Mouse (Mus musculus) layer of hippocampus, postnatal 25 days (tissue): ENCODE measurements around the gene 3830406C13Rik. TPM values are rescaled to one million over a fixed set of nuclear protein-coding genes. Genes with fewer than 3 reads are reported as not detected.

ENCODE experiments used
- DNase-seq, 2 experiments: peaks; one replicate each; pipeline ENCODE4 v3.0.0; 2022; ENCODE audit warnings: mixed read lengths in 2 of 2, low spot score in 1 of 2; ENCODE audit errors: extremely low spot score in 1 of 2
- total RNA-seq, 2 experiments: library from RNA; stranded (reverse); gene quantifications; 2 replicates each; pipeline ENCODE4 v1.2.3; 2021

3830406C13Rik gene
- total RNA-seq, 2 experiments from 2014 or later = 30.3 to 30.7 TPM

DNA sequence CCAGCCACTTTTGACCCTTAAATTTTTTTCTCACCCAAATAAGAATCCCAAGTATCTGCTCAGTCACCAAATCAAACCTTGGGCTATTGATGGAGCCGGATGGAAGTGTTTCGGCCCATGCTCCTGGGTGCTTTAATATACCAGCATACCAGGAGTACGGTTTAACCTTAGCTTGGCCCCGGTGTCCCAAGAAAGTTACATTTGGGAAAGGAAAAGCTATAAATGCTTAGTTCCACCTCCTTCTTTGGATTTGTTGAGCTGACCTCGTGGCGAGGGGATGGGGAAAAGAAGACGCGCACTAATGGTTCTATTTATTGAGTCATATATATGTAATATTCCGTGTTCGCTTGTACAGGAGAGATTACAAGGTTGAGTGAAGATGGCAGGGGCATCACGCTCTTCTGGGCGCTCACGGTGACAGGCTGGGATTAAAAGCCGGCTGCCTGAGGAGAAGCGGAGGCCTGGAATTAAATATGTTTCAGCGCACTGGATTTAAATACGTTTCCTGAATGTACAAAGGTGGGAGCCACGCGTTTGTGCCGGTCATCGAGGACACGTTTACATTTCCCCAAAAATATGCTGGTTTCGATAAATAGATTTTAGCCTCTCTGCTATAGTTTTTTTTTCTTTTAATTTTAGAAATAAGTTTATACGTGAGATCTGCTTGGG lies 58.0 kb downstream of the 3830406C13Rik start:
- DNase-seq = no peak

DNA sequence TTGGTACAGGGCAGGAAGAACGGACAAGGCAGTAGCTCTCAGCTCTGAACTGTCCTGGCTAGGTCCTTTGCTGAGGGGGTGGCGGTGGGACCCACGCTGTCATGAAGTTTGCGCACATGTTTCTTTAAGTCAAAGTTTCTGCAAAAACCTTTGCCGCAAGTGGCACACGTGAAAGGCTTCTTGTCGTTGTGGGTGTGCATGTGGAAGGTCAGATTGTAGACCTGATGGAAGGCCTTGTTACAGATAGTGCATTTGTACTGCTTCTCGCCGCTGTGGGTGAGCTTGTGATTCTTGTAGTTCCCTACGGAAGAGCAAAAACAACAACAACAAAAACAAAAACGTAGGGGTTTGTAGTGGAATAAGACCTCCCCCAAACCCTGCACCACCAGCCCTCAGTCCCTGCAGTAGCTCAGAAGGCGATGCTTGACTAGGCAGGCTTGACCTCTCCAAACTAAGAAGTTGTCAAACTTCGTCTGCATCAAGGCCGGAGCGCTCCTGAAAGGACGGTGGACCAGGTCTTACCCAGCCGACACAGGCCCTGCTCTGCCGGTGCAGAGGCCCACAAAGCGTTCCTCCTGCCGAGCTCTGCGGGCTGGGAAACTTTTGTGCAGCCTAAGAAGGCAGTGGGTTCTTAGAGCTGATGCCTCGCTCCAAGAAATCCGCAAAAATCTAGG lies 58.6 kb downstream of the 3830406C13Rik start:
- DNase-seq = peak in 1 of 2 experiments; percentile 40

DNA sequence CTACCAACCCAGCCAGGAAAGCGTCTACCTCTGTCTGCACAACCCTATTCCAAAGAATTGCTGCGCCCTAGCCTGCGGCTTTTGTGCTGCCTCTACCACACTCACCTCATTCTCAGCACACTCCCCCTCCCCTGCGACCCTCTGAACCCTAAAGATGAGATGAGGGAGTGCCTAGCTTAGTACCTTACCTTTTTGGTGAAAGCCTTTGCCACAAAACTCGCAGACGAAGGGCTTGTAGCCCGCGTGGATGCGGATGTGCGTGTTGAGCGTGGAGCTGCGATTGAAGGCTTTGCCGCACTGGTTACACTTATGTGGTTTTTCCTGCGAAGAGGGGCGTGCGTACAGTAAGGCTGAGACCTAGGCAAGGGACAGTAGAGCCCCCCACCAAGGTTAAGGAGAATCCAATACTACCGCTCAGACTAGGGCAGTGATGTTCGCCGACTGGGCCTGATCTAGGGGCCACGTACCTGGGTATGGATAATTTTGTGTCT lies 59.5 kb downstream of the 3830406C13Rik start:
- peak in 1 of 2 experiments; percentile 46 for DNase-seq

DNA sequence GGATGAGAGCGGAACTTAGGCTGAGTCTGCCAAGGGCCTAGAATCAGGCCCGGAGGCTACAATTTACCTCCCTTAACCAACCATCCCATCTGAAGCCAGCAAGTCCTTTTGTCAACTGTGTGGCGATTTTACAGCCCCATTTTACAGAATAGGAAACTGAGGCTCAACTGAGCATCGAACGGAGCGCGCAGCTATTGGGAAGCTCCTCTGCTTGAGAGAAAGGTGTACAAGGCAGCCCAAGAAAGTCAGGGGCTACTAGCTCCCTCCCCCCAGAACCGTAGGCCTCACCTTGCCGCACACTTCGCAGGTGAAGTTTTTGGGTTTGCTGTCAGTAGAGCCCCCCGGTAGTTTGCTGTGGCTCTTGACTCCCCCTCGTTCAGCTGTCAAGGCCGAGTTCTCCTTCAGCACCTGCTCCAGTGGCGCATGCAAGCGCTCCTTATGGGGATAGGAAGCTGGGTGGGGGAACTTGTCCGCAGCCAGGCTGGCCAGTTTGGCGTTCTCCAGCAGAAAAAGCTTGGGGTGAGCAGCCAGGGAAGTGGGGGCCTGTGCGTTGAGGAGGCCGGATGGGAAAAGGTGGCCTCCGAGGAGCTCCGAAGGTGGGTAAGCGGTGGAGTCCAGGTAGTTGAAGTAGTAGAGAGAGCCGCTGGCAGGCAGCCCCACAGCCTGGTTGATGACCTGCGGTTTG lies 60.2 kb downstream of the 3830406C13Rik start:
- peak in 1 of 2 experiments; percentile 48 for DNase-seq

DNA sequence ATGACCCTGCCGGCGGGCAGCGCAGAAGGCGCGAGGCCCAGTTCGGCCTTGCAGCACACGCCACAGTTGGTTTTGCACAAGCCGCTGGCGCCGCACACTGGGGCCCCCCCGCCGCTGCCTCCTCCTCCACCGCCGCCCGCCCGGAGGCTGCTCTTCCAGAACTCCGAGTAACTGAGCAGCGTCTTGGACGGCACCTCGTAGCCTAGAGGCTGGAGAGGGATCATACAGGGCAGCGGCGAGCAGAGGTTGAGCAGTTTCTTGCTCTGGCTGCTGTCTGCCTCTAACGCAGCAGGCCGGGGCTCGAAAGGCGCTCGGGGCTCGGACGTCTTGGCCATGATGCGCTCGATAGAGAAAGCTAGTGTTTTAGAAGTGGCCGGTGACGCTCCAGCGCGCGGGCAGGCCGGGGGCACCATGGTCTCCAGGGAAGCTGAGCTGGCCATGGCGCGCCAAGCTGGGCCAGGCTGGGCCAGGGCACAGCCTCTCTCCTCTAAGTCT lies 60.8 kb downstream of the 3830406C13Rik start:
- peak; percentile 45 to 51 for DNase-seq

DNA sequence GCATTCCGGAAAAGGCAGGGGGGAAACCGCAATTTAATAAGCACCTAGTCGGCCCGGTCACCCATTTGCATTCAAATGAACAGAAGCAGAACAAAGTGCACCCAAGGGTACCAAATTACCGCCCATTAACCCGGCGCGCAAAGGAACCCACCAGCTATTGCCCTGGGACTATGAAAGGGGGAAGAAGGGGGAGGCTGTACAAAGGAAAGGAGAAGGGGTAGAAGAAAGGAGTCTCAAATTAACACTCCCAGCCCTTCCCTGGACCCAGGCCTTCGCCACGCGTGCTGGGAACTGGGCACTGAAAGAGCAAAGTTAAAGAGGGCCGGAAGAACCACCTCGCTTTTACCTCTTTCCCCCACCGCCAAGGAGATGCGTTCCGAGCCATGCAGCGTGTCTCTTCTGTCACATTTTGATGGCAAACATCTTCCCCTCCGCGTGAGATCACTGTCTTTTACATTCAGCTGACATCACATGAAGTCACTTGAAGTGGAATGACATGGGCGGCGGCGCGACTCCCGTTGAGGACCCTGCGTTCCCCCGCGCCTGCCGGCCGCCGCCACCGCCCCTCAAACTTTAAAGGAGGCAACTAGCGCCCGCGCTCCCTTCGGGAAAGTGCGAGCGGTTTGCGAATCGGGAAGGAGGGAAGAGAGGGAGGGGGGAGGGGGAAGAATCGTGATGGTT lies 61.4 kb downstream of the 3830406C13Rik start:
- DNase-seq = peak; percentile 35 to 36

DNA sequence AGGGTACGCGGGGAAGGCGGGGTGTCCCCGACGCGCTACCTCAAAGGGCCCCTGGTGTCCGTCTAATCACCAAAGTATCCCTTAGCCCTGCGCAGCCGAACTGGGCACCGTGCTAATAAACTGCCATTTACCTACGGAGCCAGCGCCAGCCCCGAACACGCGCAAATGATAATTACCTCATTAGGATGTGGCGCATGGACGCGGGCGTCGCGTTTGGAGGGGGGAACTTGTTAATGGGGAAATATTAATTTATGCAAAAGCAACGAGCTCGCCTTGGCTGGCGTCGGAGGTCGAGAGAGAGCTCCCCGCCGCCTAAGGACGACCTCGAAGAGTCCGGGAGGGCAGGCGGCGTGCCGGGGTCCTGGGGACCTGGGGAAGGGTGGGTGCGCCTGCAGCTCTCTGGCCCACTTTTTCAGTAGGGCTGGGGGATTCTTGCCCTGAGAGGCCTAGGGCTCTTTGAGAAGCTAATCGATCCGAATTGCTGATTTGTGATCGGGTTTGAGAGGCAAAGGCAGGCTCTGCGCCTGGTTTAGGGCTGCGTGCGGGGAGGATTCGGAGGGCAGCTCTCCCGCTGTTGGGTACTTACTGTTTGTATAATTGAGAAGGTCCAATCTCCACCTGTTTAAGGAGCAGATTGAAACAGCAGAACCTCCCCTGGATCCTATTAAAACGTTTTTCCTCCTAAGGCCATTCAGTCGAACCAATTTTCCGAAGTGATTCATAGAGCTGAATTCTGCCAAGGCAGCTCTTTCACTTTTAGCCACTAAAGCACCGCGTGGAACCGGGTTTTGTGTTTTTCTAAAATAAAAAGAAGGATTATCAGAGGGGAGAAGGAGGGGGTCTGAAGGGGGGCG lies 62.3 kb downstream of the 3830406C13Rik start:
- peak in 1 of 2 experiments; percentile 38 for DNase-seq

DNA sequence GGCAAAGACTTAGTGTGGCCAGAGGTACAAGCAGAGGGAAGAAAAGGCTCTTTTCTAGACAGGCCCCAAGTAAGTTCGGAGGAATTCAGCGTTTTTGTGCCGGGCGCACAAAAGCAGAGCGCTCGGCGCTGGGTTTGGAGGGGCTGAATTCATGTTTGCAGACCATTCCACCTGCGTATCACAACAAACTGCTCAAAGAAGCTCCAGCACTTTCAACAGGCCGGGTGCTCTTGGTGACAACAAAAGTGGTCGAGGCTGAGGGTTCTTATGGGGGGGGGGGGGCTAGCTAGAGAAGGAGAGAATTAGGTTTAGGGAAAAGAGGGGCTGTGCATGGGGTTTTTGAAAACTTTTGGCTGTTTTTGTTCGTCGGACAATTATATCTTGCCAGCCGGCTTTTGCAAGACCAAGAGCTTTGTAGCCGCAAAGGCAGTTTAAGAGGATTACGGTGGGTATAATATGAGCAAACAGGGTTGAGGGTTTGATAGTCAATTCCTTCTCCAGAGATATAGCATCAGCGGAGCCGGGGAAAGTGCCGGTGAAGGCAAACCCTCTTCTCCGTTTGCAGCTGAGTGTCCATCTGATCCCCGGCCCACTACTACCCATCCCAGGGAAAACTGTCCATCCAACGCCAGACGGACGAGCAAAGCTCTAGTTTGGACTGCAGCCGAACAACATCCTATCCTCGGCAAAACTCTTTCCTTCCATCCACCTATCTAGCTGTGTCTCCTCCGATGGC lies 63.1 kb downstream of the 3830406C13Rik start:
- no peak for DNase-seq

DNA sequence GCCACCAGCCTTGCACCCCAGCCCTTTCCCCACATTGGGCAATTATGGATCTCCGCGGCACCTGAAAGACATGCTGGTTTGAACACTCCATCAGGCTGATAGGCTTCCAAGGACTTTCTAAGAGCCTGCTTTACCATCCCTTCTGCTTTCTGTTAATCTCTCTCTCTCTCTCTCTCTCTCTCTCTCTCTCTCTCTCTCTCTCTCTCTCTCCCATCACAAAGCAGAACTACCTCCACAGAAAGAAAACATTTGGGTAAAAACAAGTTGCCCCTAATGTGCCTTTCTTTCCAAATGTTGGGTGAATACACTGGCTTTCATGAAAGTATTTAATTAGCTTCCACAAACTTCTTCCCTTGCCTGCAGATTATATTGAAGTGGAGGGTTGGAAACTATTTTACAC lies 64.1 kb downstream of the 3830406C13Rik start, which contains the start of gene Fezf2:
Gene Fezf2, minus strand, starts transcription at position 101 of the 400 bp plus-strand sequence.
- DNase-seq = no peak

DNA sequence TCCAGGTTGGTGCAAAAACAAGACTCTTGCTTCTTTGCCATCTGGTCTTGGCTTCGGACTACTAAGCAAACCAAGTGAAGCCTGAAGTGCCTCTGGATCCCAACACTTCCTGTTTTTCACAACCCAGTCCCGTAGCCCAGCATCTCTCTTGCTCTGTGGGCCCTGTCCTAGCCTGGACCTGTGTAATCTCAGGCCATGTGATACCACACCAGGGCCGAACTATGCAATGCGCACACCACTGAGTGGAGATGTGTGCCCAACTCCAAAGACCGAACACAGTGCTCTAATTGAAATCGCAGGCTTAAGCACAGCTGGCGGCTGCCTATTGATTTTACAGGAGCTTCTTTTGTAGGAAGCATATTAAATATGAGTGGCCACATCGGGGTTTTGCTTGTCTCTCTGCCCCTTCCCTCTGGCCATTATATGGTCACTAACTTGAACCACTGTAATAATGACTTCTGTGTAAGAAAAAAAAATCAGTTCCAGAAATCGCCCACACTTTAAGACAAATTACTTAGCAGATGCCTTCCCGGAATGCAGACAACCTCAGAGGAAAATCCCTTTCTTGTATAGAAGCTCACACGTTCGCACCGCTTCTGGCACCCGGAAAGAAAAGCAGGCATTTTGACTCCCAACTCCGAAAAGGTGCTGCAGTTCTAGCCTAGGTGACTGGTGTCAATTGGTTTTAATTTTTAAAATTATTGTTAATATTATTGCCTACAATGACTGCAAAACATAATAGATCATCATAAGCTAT lies 65.5 kb downstream of the 3830406C13Rik start:
- no peak for DNase-seq

DNA sequence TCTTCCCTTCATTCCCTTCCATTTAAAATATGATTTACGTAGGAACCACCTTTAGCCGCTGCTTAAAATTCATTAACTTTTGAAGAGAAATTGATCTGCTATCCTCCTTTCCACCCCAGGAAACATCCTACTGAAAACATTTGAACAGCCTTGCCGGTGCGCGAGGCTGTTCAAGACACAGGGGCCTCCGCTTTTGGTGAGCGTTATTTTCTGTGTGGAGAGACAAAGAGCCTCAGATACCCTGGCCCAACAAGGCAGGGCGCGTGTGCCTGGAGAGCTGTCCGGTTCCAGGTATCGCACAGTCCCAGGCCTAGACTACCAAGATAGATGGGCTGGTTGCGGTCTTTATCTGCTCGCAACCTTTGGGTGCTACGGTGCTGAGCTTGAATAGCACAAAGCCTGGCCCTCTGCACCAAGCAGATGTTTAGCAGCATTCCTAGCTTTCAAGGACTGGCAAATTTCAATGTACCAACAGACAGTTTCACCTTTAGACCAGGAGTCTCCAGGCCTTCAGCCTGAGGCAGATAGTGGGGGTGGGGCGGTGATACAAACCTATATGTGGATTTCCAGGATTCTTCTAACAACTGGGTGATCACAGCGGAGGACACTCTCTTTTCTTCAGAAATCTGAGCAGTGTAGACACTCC lies 66.4 kb downstream of the 3830406C13Rik start:
- DNase-seq = no peak

Other genes with a start within 250 kb of the 3830406C13Rik start
- gene Gm49355, start 197 bp upstream of the 3830406C13Rik start, total RNA-seq = under 1 TPM; 0.15 to 0.42 TPM
- 10 to 100 TPM; 41.7 to 42.4 TPM for gene Fezf2, start 64.0 kb downstream of the 3830406C13Rik start, total RNA-seq